Mouse (Mus musculus) embryonic facial prominence, embryonic 10.5 days (tissue): Measurements from ENCODE around the gene Pex7. TPM values are rescaled to one million over a fixed set of nuclear protein-coding genes. Genes with fewer than 3 reads are reported as not detected.

Experiments
- DNase-seq: peaks from one replicate; pipeline ENCODE4 v3.0.0-alpha.2; 2017; ENCODE audit warnings: low spot score
- H3K27ac ChIP-seq: fragments of 300-500 bp; sonication (generic); replicated peaks from 2 replicates; pipeline ENCODE4 v1.5.1; 2016; ENCODE audit warnings: mild to moderate bottlenecking
- H3K27me3 ChIP-seq: fragments of 300-500 bp; sonication (generic); replicated peaks from 2 replicates; pipeline ENCODE4 v1.6.1; 2016; ENCODE audit warnings: low read depth, mild to moderate bottlenecking; ENCODE audit not compliant: poor library complexity, severe bottlenecking
- H3K36me3 ChIP-seq: fragments of 300-500 bp; sonication (generic); replicated peaks from 2 replicates; pipeline ENCODE4 v1.6.1; 2016; ENCODE audit warnings: mild to moderate bottlenecking, moderate library complexity
- H3K4me1 ChIP-seq: fragments of 300-500 bp; sonication (generic); 2 replicates; pipeline ENCODE4 v1.6.1; 2016
- H3K4me3 ChIP-seq: fragments of 300-500 bp; sonication (generic); 2 replicates; pipeline ENCODE4 v1.5.1; 2016; ENCODE audit warnings: mild to moderate bottlenecking, moderate library complexity
- H3K9me3 ChIP-seq: fragments of 300-500 bp; sonication (generic); 2 replicates; pipeline ENCODE4 v1.6.1; 2016; ENCODE audit warnings: mild to moderate bottlenecking
- WGBS: fragments of 180-500 bp; shearing (Covaris S2); methylation state at CpG from one replicate; pipeline ENCODE4 v1.1.7; 2016; 5-methylcytosine and 5-hydroxymethylcytosine counted together
- polyA plus RNA-seq: library from polyadenylated mRNA; unstranded; fragments of >200 nt; fragmentation: Nextera tagmentation; extraction: Ambion mirVana; gene quantifications from 2 replicates; pipeline ENCODE4 v1.2.1, GENCODE M21; 2016

Gene Pex7
- 22.6 and 24.8 TPM in 2 replicates for polyA plus RNA-seq

DNA sequence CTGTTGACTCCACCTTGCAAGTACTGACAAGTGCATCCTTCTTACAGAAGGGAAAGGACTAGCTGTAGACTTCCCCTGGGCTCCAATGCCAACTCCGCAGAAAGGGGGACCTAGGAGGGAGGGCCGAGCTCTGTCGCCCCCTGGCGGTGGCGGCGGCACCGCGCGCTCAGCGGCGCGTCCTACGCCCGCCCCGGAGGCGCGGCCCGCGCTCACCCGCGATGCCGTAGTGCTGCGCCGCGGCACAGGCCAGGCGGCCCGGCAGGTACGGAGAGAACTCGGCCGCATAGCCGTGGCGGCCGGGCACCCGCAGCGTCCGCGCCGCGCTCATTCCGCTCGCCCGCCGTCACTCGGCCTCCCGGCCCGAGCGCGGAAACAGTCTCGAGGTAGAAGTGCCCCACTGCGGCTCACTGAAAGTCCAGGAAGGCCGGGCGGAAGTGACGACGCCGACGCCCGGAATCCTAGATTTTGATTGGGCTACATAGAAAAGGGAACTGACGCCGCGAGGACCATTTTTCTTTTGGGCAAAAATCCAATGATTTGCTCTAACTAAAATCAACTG lies at the start of gene Pex7:
TSS of gene Pex7 (minus strand) at position 444 of the 559 bp plus-strand sequence.
- Histone ChIP-seq H3K27ac (peak within 1 kb of the TSS; percentile 98), H3K27me3 (peaks cover 5% of the 10 kb centered on the region; the same call in 1 of the 2 replicates), H3K9me3 (no peaks in the 10 kb centered on the region), H3K4me1 (no peaks in the 10 kb centered on the region), H3K4me3 (peak within 1 kb of the TSS; percentile 81), H3K36me3 (0 out of 2 replicates have a peak, but pooled peaks cover 2% of the 10 kb centered on the region)
- DNase-seq, result peak; percentile 93
- under 1% methylated on average over 60 of the region's 60 CpGs for WGBS

DNA sequence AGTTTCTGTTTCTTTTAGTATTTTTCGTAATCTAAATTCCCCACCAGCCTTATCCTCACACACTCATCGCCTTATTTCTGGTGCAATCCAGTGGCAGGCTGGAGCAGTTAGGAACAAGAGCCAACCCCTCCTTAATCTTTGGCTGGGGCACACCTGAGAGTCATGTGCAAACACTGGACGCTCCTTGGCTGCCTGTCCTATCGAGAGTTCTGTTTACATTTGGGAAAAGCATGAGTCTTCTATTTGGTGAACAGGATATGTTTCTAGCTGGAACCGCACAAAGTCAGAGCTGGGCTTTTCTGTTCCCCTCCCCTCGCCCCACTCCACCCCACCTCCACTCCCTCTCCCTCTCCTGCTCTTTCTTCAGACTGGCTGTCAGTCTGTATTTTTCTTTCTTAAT lies 49.3 kb upstream of the Pex7 start:
- H3K27me3 ChIP-seq, result no peaks in the 10 kb centered on the region
- H3K36me3 ChIP-seq, result no peaks in the 10 kb centered on the region
- H3K9me3 ChIP-seq, result no peaks in the 10 kb centered on the region
- H3K27ac ChIP-seq, result no peak overlapping the region
- no peak for DNase-seq
- peaks cover 28% of the 10 kb centered on the region for H3K4me1 ChIP-seq
- WGBS, result 69% methylated on average over 6 of the region's 6 CpGs
- H3K4me3 ChIP-seq, result no peak overlapping the region

- Histone ChIP-seq H3K27me3 (no peaks in the 10 kb centered on the region), H3K9me3 (no peaks in the 10 kb centered on the region), H3K4me3 (no peak overlapping the region), H3K27ac (no peak overlapping the region), H3K36me3 (no peaks in the 10 kb centered on the region), H3K4me1 (peaks cover 19% of the 10 kb centered on the region)
- 91% methylated on average over 6 of the region's 6 CpGs for WGBS
- no peak for DNase-seq
Measured at GRCm38 (mm10) chr10:19955817-19956216, 48.3 kb upstream of the Pex7 start.

GRCm38 (mm10) chr10:19954572-19954971 lies 47.1 kb upstream of the Pex7 start:
- Histone ChIP-seq H3K27me3 (no peaks in the 10 kb centered on the region), H3K4me3 (no peak overlapping the region), H3K4me1 (peaks cover 17% of the 10 kb centered on the region), H3K36me3 (no peaks in the 10 kb centered on the region), H3K27ac (no peak overlapping the region), H3K9me3 (no peaks in the 10 kb centered on the region)
- DNase-seq, result no peak
- WGBS, result 81% methylated on average over 3 of the region's 3 CpGs

GRCm38 (mm10) chr10:19953032-19953761 lies 45.7 kb upstream of the Pex7 start:
- H3K4me1 ChIP-seq, result peaks cover 17% of the 10 kb centered on the region
- no peak for DNase-seq
- no peak overlapping the region for H3K27ac ChIP-seq
- H3K9me3 ChIP-seq, result no peaks in the 10 kb centered on the region
- no peaks in the 10 kb centered on the region for H3K27me3 ChIP-seq
- H3K36me3 ChIP-seq, result no peaks in the 10 kb centered on the region
- no peak overlapping the region for H3K4me3 ChIP-seq
- WGBS, result 85% methylated on average over 11 of the region's 11 CpGs

GRCm38 (mm10) chr10:19949106-19949505 lies 41.6 kb upstream of the Pex7 start:
- H3K27me3 ChIP-seq, result no peaks in the 10 kb centered on the region
- DNase-seq, result no peak
- WGBS, result 85% methylated on average over 4 of the region's 4 CpGs
- 0 out of 2 replicates have a peak, but pooled peaks cover 2% of the 10 kb centered on the region for H3K4me1 ChIP-seq
- no peak overlapping the region for H3K27ac ChIP-seq
- H3K9me3 ChIP-seq, result no peaks in the 10 kb centered on the region
- no peak overlapping the region for H3K4me3 ChIP-seq
- H3K36me3 ChIP-seq, result no peaks in the 10 kb centered on the region

DNA sequence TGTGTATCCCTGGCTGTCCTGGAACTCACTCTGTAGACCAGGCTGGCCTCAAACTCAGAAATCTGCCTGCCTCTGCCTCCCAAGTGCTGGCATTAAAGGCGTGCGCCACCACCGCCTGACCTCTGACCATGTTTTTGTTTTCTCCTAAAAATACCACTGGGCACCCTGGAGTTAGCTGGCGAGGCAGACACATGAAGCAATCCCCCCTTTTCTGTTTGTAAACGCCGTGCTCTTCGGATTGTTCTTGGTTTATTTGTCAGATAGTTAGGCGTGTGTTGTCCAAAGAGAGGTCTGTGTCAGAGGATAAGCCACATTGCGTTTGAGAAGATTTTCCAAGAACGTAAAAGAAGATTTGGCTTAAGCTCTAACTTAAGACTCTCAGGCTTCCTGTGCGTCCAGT lies 40.9 kb upstream of the Pex7 start:
- H3K27ac ChIP-seq, result no peak overlapping the region
- 0 out of 2 replicates have a peak, but pooled peaks cover 2% of the 10 kb centered on the region for H3K4me1 ChIP-seq
- no peak for DNase-seq
- no peaks in the 10 kb centered on the region for H3K27me3 ChIP-seq
- 93% methylated on average over 11 of the region's 11 CpGs for WGBS
- no peak overlapping the region for H3K4me3 ChIP-seq
- no peaks in the 10 kb centered on the region for H3K9me3 ChIP-seq
- no peaks in the 10 kb centered on the region for H3K36me3 ChIP-seq

- no peak overlapping the region for H3K27ac ChIP-seq
- no peak overlapping the region for H3K4me3 ChIP-seq
- H3K4me1 ChIP-seq, result 0 out of 2 replicates have a peak, but pooled peaks cover under 1% of the 10 kb centered on the region
- H3K9me3 ChIP-seq, result no peaks in the 10 kb centered on the region
- no peaks in the 10 kb centered on the region for H3K36me3 ChIP-seq
- WGBS, result 88% methylated on average over 5 of the region's 5 CpGs
- DNase-seq, result no peak
- H3K27me3 ChIP-seq, result no peaks in the 10 kb centered on the region
Measured at GRCm38 (mm10) chr10:19947901-19948300, 40.4 kb upstream of the Pex7 start.

DNA sequence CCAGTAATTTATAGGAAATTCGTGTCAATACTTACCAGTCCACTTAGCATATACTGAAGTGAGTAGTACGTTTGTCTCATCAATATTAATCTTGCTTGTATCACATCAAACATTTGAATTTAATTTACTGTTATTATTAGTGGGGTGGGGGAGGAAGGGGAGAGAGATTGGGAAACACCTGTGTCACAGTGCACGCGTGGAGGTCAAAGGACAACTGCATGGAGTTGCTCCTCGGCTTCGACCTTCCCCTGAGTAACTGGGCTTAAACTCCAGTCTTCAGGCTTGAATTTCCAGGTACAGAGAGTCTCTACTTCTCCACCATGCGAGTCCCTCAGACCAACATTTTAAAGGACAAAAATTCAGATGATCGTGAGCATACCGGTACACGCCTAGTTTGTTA lies 40.0 kb upstream of the Pex7 start:
- H3K36me3 ChIP-seq, result no peaks in the 10 kb centered on the region
- H3K9me3 ChIP-seq, result no peaks in the 10 kb centered on the region
- DNase-seq, result no peak
- H3K27me3 ChIP-seq, result no peaks in the 10 kb centered on the region
- H3K4me1 ChIP-seq, result no peaks in the 10 kb centered on the region
- no peak overlapping the region for H3K27ac ChIP-seq
- H3K4me3 ChIP-seq, result no peak overlapping the region
- WGBS, result 91% methylated on average over 10 of the region's 10 CpGs

DNA sequence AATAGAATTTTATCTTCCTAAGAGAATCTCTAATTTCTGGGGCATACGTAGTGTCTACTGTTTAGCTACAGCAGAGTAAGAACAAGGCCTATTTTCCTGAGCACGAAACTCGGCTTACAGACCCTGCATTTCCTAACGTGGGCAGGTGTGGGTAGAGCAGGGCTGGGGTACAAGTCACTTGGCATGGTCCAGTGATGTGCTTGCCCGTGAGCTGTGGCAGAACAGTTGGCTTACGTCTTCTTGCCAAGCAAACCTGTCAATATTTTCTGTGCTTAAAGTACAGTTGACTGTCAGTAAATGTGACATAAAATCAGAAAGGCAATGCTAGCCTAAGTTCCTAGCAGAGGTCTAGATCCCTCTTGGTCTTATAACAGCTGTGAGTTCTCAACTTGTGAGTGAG lies 39.2 kb upstream of the Pex7 start:
- Histone ChIP-seq H3K27ac (no peak overlapping the region), H3K4me3 (no peak overlapping the region)
- 87% methylated on average over 6 of the region's 6 CpGs for WGBS

DNA sequence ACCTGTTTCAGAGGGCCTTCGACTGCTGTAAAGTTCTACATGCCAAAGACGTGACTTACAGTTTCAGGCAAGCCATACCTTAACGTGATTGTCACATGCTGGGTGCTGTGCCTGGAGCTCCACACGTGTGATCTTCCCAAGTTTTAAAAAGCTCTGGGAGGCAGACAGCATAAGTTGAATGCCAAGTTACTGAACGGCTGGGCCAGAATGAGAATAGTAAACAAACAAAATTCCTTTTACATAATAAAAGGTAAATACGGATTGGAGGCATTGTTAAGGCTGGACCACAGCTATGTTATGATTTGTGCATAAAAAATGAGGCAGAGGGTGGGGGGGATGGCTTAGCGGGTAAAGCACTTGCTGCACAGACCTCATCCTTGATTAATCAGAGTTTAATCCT lies 38.2 kb upstream of the Pex7 start:
- no peak overlapping the region for H3K27ac ChIP-seq
- no peak for DNase-seq
- H3K27me3 ChIP-seq, result no peaks in the 10 kb centered on the region
- no peaks in the 10 kb centered on the region for H3K9me3 ChIP-seq
- no peaks in the 10 kb centered on the region for H3K36me3 ChIP-seq
- no peak overlapping the region for H3K4me3 ChIP-seq
- WGBS, result 85% methylated on average over 7 of the region's 7 CpGs
- H3K4me1 ChIP-seq, result peaks cover 3% of the 10 kb centered on the region

More for the DNA sequence above, 39.2 kb upstream of the Pex7 start:
- DNase-seq, result no peak
- Histone ChIP-seq H3K9me3 (no peaks in the 10 kb centered on the region), H3K27me3 (no peaks in the 10 kb centered on the region), H3K36me3 (no peaks in the 10 kb centered on the region), H3K4me1 (no peaks in the 10 kb centered on the region)

DNA sequence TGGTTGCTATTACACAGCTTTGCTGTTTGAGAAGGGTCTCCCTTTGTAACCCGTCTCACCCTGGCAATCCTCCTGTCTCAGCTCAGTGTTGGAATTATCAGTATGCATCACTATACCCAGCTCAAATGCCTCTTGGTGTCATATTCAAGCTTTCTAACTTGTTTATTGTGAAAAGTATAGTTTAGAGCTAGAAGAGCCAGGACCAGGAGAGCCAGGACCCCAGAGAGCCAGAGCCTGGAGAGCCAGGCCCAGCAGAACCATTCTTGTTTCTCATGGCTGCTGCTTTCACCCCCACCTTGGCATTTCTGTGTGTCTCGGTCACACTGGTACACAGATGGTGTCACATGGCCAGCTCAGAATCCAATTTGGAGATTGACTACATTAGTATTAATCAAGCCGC lies 35.1 kb upstream of the Pex7 start:
- Histone ChIP-seq H3K9me3 (no peaks in the 10 kb centered on the region), H3K27ac (no peak overlapping the region), H3K27me3 (0 out of 2 replicates have a peak, but pooled peaks cover 4% of the 10 kb centered on the region), H3K36me3 (no peaks in the 10 kb centered on the region), H3K4me3 (no peak overlapping the region), H3K4me1 (peaks cover 14% of the 10 kb centered on the region)
- WGBS, result 90% methylated on average over 3 of the region's 3 CpGs
- DNase-seq, result no peak

DNA sequence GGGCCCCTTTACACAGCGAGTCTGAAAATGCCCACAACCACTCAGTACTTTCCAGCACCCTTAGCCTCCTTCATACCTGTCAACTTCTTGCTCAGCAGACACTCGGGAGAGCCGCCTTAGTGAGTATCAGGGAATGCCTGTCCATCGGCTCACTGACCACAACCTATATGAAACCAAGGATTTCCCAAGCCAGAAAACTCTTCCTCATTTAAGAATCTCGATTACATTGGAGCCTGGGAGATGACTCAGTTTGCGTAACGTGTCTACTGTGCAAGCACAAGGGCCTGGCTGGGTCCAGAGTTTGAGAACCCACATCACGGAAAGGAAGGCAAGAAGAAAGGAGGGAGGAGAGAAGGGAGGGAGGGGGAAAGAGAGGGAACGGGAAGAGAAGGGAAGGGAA lies 34.4 kb upstream of the Pex7 start:
- 89% methylated on average over 9 of the region's 9 CpGs for WGBS
- no peak for DNase-seq
- Histone ChIP-seq H3K4me1 (peaks cover 21% of the 10 kb centered on the region), H3K4me3 (no peak overlapping the region), H3K27me3 (peaks cover 10% of the 10 kb centered on the region; the same call in 1 of the 2 replicates), H3K36me3 (no peaks in the 10 kb centered on the region), H3K9me3 (no peaks in the 10 kb centered on the region), H3K27ac (no peak overlapping the region)
